Mouse (Mus musculus) lung, embryonic 14.5 days (tissue): ENCODE measurements at regions not wholly inside any gene's neighbourhood (a gene's known extent, or its start where the extent isn't known, plus 50 kb on each side); places are given as distances from the start of the nearest gene placed in this dataset.

Experiments
- ATAC-seq: fragments of 200-750 bp; cut with Nextera tagmentation; 2 replicates; pipeline ENCODE4 v1.8.0; 2017; ENCODE audit warnings: mild to moderate bottlenecking, moderate TSS enrichment, moderate library complexity; ENCODE audit not compliant: insufficient read depth
- DNase-seq: peaks from one replicate; pipeline ENCODE4 v3.0.0-alpha.2; 2015
- H3K27ac ChIP-seq: fragments of 300-500 bp; sonication (generic); 2 replicates; pipeline ENCODE4 v1.5.1; 2014; ENCODE audit warnings: low read depth, mild to moderate bottlenecking, moderate library complexity
- H3K27me3 ChIP-seq: fragments of 300-500 bp; sonication (generic); 2 replicates; pipeline ENCODE4 v1.6.1; 2014; ENCODE audit warnings: low read length, control low read depth; ENCODE audit not compliant: insufficient read depth
- H3K36me3 ChIP-seq: fragments of 300-500 bp; sonication (generic); 2 replicates; pipeline ENCODE4 v1.6.1; 2014; ENCODE audit warnings: control low read depth; ENCODE audit not compliant: insufficient read depth
- H3K4me1 ChIP-seq: fragments of 300-500 bp; sonication (generic); 2 replicates; pipeline ENCODE4 v1.6.1; 2014; ENCODE audit warnings: antibody characterized with exemption, control low read depth; ENCODE audit not compliant: insufficient read depth
- H3K4me2 ChIP-seq: fragments of 300-500 bp; sonication (generic); 2 replicates; pipeline ENCODE4 v1.6.1; 2014; ENCODE audit warnings: mild to moderate bottlenecking
- H3K4me3 ChIP-seq: fragments of 300-500 bp; sonication (generic); 2 replicates; pipeline ENCODE4 v1.5.1; 2014; ENCODE audit warnings: low read depth, low read length
- H3K9ac ChIP-seq: fragments of 300-500 bp; sonication (generic); 2 replicates; pipeline ENCODE4 v1.6.1; 2014
- H3K9me3 ChIP-seq: fragments of 300-500 bp; sonication (generic); 2 replicates; pipeline ENCODE4 v1.6.1; 2016; ENCODE audit warnings: low read depth, low read length, control low read depth
- CTCF ChIP-seq: IDR thresholded peaks from 2 replicates; pipeline ENCODE4 v1.5.1; 2016; ENCODE audit warnings: antibody characterized with exemption, low read depth
- WGBS: fragments of 180-500 bp; shearing (Covaris S2); extraction: QIAGEN DNeasy Blood & Tissue Kit; methylation state at CpG from one replicate; pipeline ENCODE4 v1.1.7; 2014; 5-methylcytosine and 5-hydroxymethylcytosine counted together

- no peak for TF ChIP-seq CTCF
- no peak overlapping the region for H3K27ac ChIP-seq
- no peak for ATAC-seq
Measured at GRCm38 (mm10) chr4:105979048-105979447, 189.4 kb downstream of the Gm12728 start.

GRCm38 (mm10) chr4:105983018-105983417 is 193.3 kb downstream of the Gm12728 start:
- no peak overlapping the region for H3K9ac ChIP-seq
- no peaks in the 10 kb centered on the region for H3K27me3 ChIP-seq
- no peaks in the 10 kb centered on the region for H3K9me3 ChIP-seq
- TF ChIP-seq CTCF, result no peak
- 72% methylated on average over 1 of the region's 1 CpGs for WGBS
- no peaks in the 10 kb centered on the region for H3K36me3 ChIP-seq
- DNase-seq (no peak), ATAC-seq (no peak)
- H3K4me1 ChIP-seq, result no peaks in the 10 kb centered on the region
- H3K4me3 ChIP-seq, result no peak overlapping the region
- no peak overlapping the region for H3K4me2 ChIP-seq
- H3K27ac ChIP-seq, result no peak overlapping the region

More at GRCm38 (mm10) chr4:105979048-105979447, 189.4 kb downstream of the Gm12728 start:
- no peak overlapping the region for H3K4me2 ChIP-seq
- H3K27me3 ChIP-seq, result no peaks in the 10 kb centered on the region
- no peak overlapping the region for H3K4me3 ChIP-seq
- H3K9ac ChIP-seq, result no peak overlapping the region
- H3K9me3 ChIP-seq, result no peaks in the 10 kb centered on the region
- DNase-seq, result no peak
- 76% methylated on average over 5 of the region's 5 CpGs for WGBS
- no peaks in the 10 kb centered on the region for H3K4me1 ChIP-seq
- H3K36me3 ChIP-seq, result no peaks in the 10 kb centered on the region

GRCm38 (mm10) chr4:105987963-105988602 is 198.4 kb downstream of the Gm12728 start:
- TF ChIP-seq CTCF, result no peak
- 35% methylated on average over 5 of the region's 5 CpGs for WGBS
- ATAC-seq, result peak; percentile 71

GRCm38 (mm10) chr4:105992581-105993127 is 203.0 kb downstream of the Gm12728 start:
- no peak for TF ChIP-seq CTCF
- Histone ChIP-seq H3K27ac (no peak overlapping the region), H3K9me3 (no peaks in the 10 kb centered on the region), H3K9ac (no peak overlapping the region), H3K36me3 (no peaks in the 10 kb centered on the region), H3K4me1 (0 out of 2 replicates have a peak, but pooled peaks cover 3% of the 10 kb centered on the region), H3K27me3 (no peaks in the 10 kb centered on the region), H3K4me3 (no peak overlapping the region), H3K4me2 (no peak overlapping the region)
- ATAC-seq (no peak), DNase-seq (no peak)
- WGBS, result 66% methylated on average over 6 of the region's 6 CpGs

More at GRCm38 (mm10) chr4:105987963-105988602, 198.4 kb downstream of the Gm12728 start:
- Histone ChIP-seq H3K4me1 (no peaks in the 10 kb centered on the region), H3K9ac (no peak overlapping the region), H3K27ac (peak overlapping the region; percentile 11; the same call in 1 of the 2 replicates), H3K4me3 (no peak overlapping the region), H3K27me3 (no peaks in the 10 kb centered on the region), H3K9me3 (no peaks in the 10 kb centered on the region), H3K4me2 (no peak overlapping the region), H3K36me3 (no peaks in the 10 kb centered on the region)
- DNase-seq, result peak; percentile 67

GRCm38 (mm10) chr4:105994390-105994798 is 204.7 kb downstream of the Gm12728 start:
- Histone ChIP-seq H3K4me3 (no peak overlapping the region), H3K9ac (no peak overlapping the region), H3K9me3 (no peaks in the 10 kb centered on the region), H3K36me3 (no peaks in the 10 kb centered on the region), H3K4me2 (no peak overlapping the region), H3K4me1 (0 out of 2 replicates have a peak, but pooled peaks cover 3% of the 10 kb centered on the region), H3K27me3 (no peaks in the 10 kb centered on the region), H3K27ac (no peak overlapping the region)
- DNase-seq (no peak), ATAC-seq (no peak)
- WGBS, result 71% methylated on average over 14 of the region's 14 CpGs
- no peak for TF ChIP-seq CTCF

- WGBS, result 37% methylated on average over 4 of the region's 4 CpGs
- ATAC-seq, result no peak
- no peak for DNase-seq
- Histone ChIP-seq H3K4me3 (no peak overlapping the region), H3K4me1 (0 out of 2 replicates have a peak, but pooled peaks cover 3% of the 10 kb centered on the region), H3K9ac (no peak overlapping the region), H3K27me3 (no peaks in the 10 kb centered on the region), H3K4me2 (no peak overlapping the region), H3K36me3 (no peaks in the 10 kb centered on the region), H3K27ac (no peak overlapping the region), H3K9me3 (no peaks in the 10 kb centered on the region)
- TF ChIP-seq CTCF, result no peak
Measured at GRCm38 (mm10) chr4:105996060-105996459, 206.4 kb downstream of the Gm12728 start.

GRCm38 (mm10) chr4:105996893-105997630 is 207.4 kb downstream of the Gm12728 start:
- Histone ChIP-seq H3K4me2 (no peak overlapping the region), H3K27me3 (no peaks in the 10 kb centered on the region), H3K4me1 (0 out of 2 replicates have a peak, but pooled peaks cover 3% of the 10 kb centered on the region), H3K4me3 (no peak overlapping the region), H3K9ac (no peak overlapping the region), H3K9me3 (no peaks in the 10 kb centered on the region), H3K27ac (peak overlapping the region; percentile 15; the same call in 1 of the 2 replicates), H3K36me3 (no peaks in the 10 kb centered on the region)
- peak; percentile 73 for DNase-seq
- no peak for TF ChIP-seq CTCF
- WGBS, result 51% methylated on average over 3 of the region's 3 CpGs
- ATAC-seq, result peak; percentile 68; the same call in 1 of the 2 replicates
